ENCODE assay signal across 9 mouse cellular contexts in the genomic region with DNA sequence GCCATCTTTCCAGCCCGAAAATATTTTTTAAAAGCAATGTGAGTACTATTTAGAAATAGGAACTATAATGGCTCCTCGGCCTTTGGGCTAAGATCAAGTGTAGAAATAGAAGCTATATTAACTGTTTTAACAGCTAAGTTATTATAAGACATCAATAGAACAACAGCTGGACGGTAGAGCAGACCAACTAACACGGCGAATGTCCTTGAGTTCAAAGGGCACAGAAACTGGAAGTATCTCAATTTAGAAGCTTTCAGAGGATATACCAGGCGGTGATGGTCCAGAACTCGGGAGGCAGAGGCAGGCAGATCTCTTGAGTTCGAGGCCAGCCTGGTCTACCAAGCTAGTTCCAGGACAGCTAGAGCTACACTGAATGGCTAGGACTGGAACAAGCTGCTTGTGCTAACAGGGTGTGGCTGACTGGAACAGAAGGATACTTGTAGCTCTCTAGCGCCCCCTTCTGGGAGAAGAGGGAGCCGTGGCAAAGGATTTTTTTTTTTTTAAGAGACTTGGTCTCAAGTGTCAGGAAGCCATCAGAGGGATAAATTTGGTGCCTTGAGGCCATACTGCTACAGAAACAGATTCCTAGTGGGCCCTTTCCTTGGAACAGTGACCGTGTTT. TPM values are rescaled to one million over a fixed set of nuclear protein-coding genes. Genes with fewer than 3 reads are reported as not detected.
DNase-seq lines count a peak whose midpoint lies in the region; ATAC-seq lines count a peak whose summit lies in the region.
"Had no signal": no experiment of that assay in that cellular context is flagged by ENCODE, and none has a peak within 500 bp of the region (broad histone marks: within the 10 kb centered on the region; RNA-seq: fewer than 3 reads in every experiment).

No protein-coding gene starts in this region.

- 76% methylated on average over 11 of the region's 11 CpGs for WGBS in kidney, embryonic 15.5 days

- no peak overlapping the region for H3K4me2 ChIP-seq in kidney, embryonic 15.5 days
- H3K4me2 ChIP-seq: embryonic facial prominence, embryonic 15.5 days had no signal

- no peak for ATAC-seq in kidney, embryonic 15.5 days (replicated peaks; ENCODE audit: low FRiP score)

- H3K4me3 ChIP-seq in kidney, embryonic 15.5 days (replicated peaks), result no peak overlapping the region
- H3K4me3 ChIP-seq: embryonic facial prominence, embryonic 15.5 days had no signal

- no peak overlapping the region for H3K9ac ChIP-seq in kidney, embryonic 15.5 days
- H3K9ac ChIP-seq: embryonic facial prominence, embryonic 15.5 days had no signal

- H3K9me3 ChIP-seq in kidney, embryonic 15.5 days (replicated peaks), result no peaks in the 10 kb centered on the region
- H3K9me3 ChIP-seq: embryonic facial prominence, embryonic 15.5 days had no signal

- intact Hi-C loops in heart, postnatal 14 days (cut with DNase I), result loop anchor here (5.0 kb wide), 2 partner anchors 176 to 536 kb away; a partner anchor contains a TSS
- intact Hi-C loops in left cerebral cortex, postnatal 10 days (cut with DNase I), result no loop called here

- DNase-seq in kidney, adult 18-20 months, result peak; percentile 58
- DNase-seq in adrenal gland, adult 18-20 months (ENCODE audit: low spot score in 2 of 2), result peak; percentile 61 to 65
- peak; percentile 72 for DNase-seq in embryo, embryonic 11 days
- peak; percentile 59 to 76 for DNase-seq in heart, postnatal 14 days
- peak; percentile 31 to 65 for DNase-seq in left cerebral cortex, postnatal 10 days (ENCODE audit: extremely low spot score in 1 of 2, low spot score in 2 of 2)
- peak; percentile 70 for DNase-seq in mesoderm, embryonic 11.5 days (ENCODE audit: low read depth, low spot score)
- DNase-seq in splenic B cell, adult 2 months (ENCODE audit: low read depth, low spot score), result peak; percentile 90

- H3K27ac ChIP-seq in kidney, embryonic 15.5 days, result no peak overlapping the region
- H3K27ac ChIP-seq: embryonic facial prominence, embryonic 15.5 days had no signal

- no peaks in the 10 kb centered on the region for H3K4me1 ChIP-seq in kidney, embryonic 15.5 days
- H3K4me1 ChIP-seq: embryonic facial prominence, embryonic 15.5 days had no signal

- H3K27me3 ChIP-seq in kidney, embryonic 15.5 days, result no peaks in the 10 kb centered on the region
- no peaks in the 10 kb centered on the region for H3K27me3 ChIP-seq in splenic B cell, adult 2 months (ENCODE audit: control insufficient read depth, insufficient read depth, low read length, poor library complexity, severe bottlenecking)
- H3K27me3 ChIP-seq: embryonic facial prominence, embryonic 15.5 days had no signal

- H3K36me3 ChIP-seq in kidney, embryonic 15.5 days, result peaks cover 56% of the 10 kb centered on the region
- H3K36me3 ChIP-seq in splenic B cell, adult 2 months (ENCODE audit: control insufficient read depth, insufficient read depth, low read length, poor library complexity, severe bottlenecking), result peaks cover 9% of the 10 kb centered on the region

RNA-seq across cellular contexts. Expression of a gene that starts 39.9 kb away (rescaled TPM):
- 1.8 and 2.3 TPM in 2 replicates for polyA plus RNA-seq in kidney, embryonic 15.5 days (2015; fragmentation: Nextera tagmentation; extraction: Ambion mirVana)
- 1 to 10 TPM in 1 of 2 experiments, under 1 TPM in 1; 0.56 to 1.6 TPM for total RNA-seq in adrenal gland, adult 18-20 months (2021)
- not detected for total RNA-seq in heart, postnatal 14 days (2021)
- not detected for total RNA-seq in left cerebral cortex, postnatal 10 days (2021)
